ENCODE assay signal across 9 mouse cellular contexts in genomic region chr7:19279581-19280114, GRCm38 (mm10). TPM values are rescaled to one million over a fixed set of nuclear protein-coding genes. Genes with fewer than 3 reads are reported as not detected.
DNase-seq lines count a peak whose midpoint lies in the region; ATAC-seq lines count a peak whose summit lies in the region.
"Had no signal": no experiment of that assay in that cellular context is flagged by ENCODE, and none has a peak within 500 bp of the region (broad histone marks: within the 10 kb centered on the region; RNA-seq: fewer than 3 reads in every experiment).

Ppm1n (minus strand) TSS chr7:19280064.

- no peak within 1 kb of the TSS for H3K9ac ChIP-seq in heart, embryonic 14.5 days (ENCODE audit: low read length)
- no peak within 1 kb of the TSS for H3K9ac ChIP-seq in intestine, embryonic 14.5 days (ENCODE audit: low read length)

- H3K27ac ChIP-seq in heart, embryonic 14.5 days (replicated peaks in 1 of 2; ENCODE audit: control insufficient read depth in 1 of 2, insufficient read depth in 1 of 2, low read depth in 2 of 2, low read length in 2 of 2): no peak within 1 kb of the TSS
- no peak within 1 kb of the TSS for H3K27ac ChIP-seq in intestine, embryonic 14.5 days (ENCODE audit: low read depth)

- H3K4me3 ChIP-seq in heart, embryonic 14.5 days (ENCODE audit: control insufficient read depth in 1 of 2, insufficient read depth in 1 of 2, low read depth in 1 of 2, low read length in 2 of 2): peak within 1 kb of the TSS; percentile 29 to 35
- H3K4me3 ChIP-seq in intestine, embryonic 14.5 days (ENCODE audit: low read depth, low read length): peak within 1 kb of the TSS; percentile 7

- peak within 1 kb of the TSS; percentile 63 for H3K4me2 ChIP-seq in heart, embryonic 14.5 days (ENCODE audit: low read length)
- H3K4me2 ChIP-seq in intestine, embryonic 14.5 days (ENCODE audit: low read length): peak within 1 kb of the TSS; percentile 40

- no peaks in the 10 kb centered on the region for H3K9me3 ChIP-seq in heart, embryonic 14.5 days (ENCODE audit: control insufficient read depth, low read length)
- no peaks in the 10 kb centered on the region for H3K9me3 ChIP-seq in intestine, embryonic 14.5 days (ENCODE audit: control insufficient read depth, low read length)

- ATAC-seq in heart, embryonic 14.5 days (ENCODE audit: insufficient number of reproducible peaks, insufficient read depth, low FRiP score, low read depth): no peak
- ATAC-seq in intestine, embryonic 14.5 days (replicated peaks; ENCODE audit: low FRiP score, low TSS enrichment, low read depth): no peak
- ATAC-seq in granulocyte monocyte progenitor cell, adult 5-6 weeks (replicated peaks; ENCODE audit: poor library complexity, severe bottlenecking): no peak

- H3K36me3 ChIP-seq in heart, embryonic 14.5 days (ENCODE audit: control insufficient read depth, insufficient read depth, low read length): no peaks in the 10 kb centered on the region
- H3K36me3 ChIP-seq in intestine, embryonic 14.5 days (ENCODE audit: control insufficient read depth, insufficient read depth, low read length): no peaks in the 10 kb centered on the region

- DNase-seq in heart, adult 9 months (ENCODE audit: low spot score in 2 of 2): no peak
- DNase-seq in embryo, embryonic 10.5 days (ENCODE audit: low spot score): peak; percentile 28
- DNase-seq in intestine, embryonic 14.5 days (ENCODE audit: low spot score): peak; percentile 63
- DNase-seq in neural tube, embryonic 10.5 days (ENCODE audit: extremely low spot score, low spot score): peak; percentile 47
- no peak for DNase-seq in kidney, adult 11 months
- no peak for DNase-seq in right cerebral cortex, postnatal 4 days

- H3K27me3 ChIP-seq in heart, embryonic 14.5 days (ENCODE audit: control insufficient read depth, insufficient read depth, low read length): peaks cover 55% of the 10 kb centered on the region
- H3K27me3 ChIP-seq in intestine, embryonic 14.5 days (replicated peaks; ENCODE audit: control insufficient read depth, insufficient read depth, low read length): peaks cover 52% of the 10 kb centered on the region

- WGBS in heart, embryonic 14.5 days: under 1% methylated on average over 46 of the region's 46 CpGs
- under 1% methylated on average over 46 of the region's 46 CpGs for WGBS in intestine, embryonic 14.5 days

- peaks cover 4 to 12% of the 10 kb centered on the region in 2 experiments; a peak in 3 of 4 replicates for H3K4me1 ChIP-seq in heart, embryonic 14.5 days (ENCODE audit: control insufficient read depth in 2 of 2, insufficient read depth in 2 of 2, low read length in 2 of 2)
- 0 out of 2 replicates have a peak, but pooled peaks cover 5% of the 10 kb centered on the region for H3K4me1 ChIP-seq in intestine, embryonic 14.5 days (replicated peaks; ENCODE audit: control insufficient read depth, insufficient read depth, low read length)

RNA-seq across cellular contexts. Expression of gene Ppm1n, which starts in this region (rescaled TPM):
- polyA plus RNA-seq in heart, embryonic 14.5 days (2014; fragmentation: Nextera tagmentation; extraction: Ambion mirVana): 0.20 TPM in 1 of 2 replicates, not detected in the other
- 0.14 and 0.31 TPM in 2 replicates for polyA plus RNA-seq in intestine, embryonic 14.5 days (2014; fragmentation: Nextera tagmentation; extraction: Ambion mirVana)
- not detected in 2 replicates for total RNA-seq in granulocyte monocyte progenitor cell, adult 5-6 weeks (2014; fragmentation: Nextera tagmentation)
- total RNA-seq in granulocyte monocyte progenitor cell, adult 5-6 weeks (2017): not detected in 2 replicates
- total RNA-seq: MEL had no signal

Comparison
In these comparisons a context has a peak if more than half of its experiments do, and no peak if none do; other contexts are left out.
1. Peak in DNase-seq, H3K4me3 ChIP-seq and H3K4me2 ChIP-seq in intestine, embryonic 14.5 days; RNA of the gene not detected or under 1 TPM.
2. DNase-seq: peak in embryo, embryonic 10.5 days (single experiment) and neural tube, embryonic 10.5 days (single experiment); none in heart, adult 9 months (0 of 2), kidney, adult 11 months (single experiment) and right cerebral cortex, postnatal 4 days (single experiment).